Mouse (Mus musculus) bone marrow, adult 2 months (tissue): ENCODE results near the gene Qrich1.

Experiments used
- CTCF ChIP-seq: fragments of 200-500 bp; IDR thresholded peaks from 2 replicates; pipeline ENCODE4 v1.5.1; 2011; ENCODE audit warnings: low read length, control low read depth; ENCODE audit not compliant: control insufficient read depth, insufficient read depth
- POLR2A ChIP-seq: fragments of 200-500 bp; IDR thresholded peaks from 2 replicates; pipeline ENCODE4 v1.6.1; 2011; ENCODE audit warnings: low read depth, mild to moderate bottlenecking, control low read depth, low read length, borderline replicate concordance; ENCODE audit not compliant: control insufficient read depth

- TF ChIP-seq CTCF, result no peak
- no peak for TF ChIP-seq POLR2A
Observed at GRCm38 (mm10) chr9:108574921-108575320, 58.3 kb downstream of the Qrich1 start.
